Mouse (Mus musculus) mouse embryonic stem cell (cell line): ENCODE results near the gene Dynll2.

ENCODE experiments used
- in situ Hi-C, 2 experiments: fragments of 300-500 bp; cut with MboI; formaldehyde crosslinking; loops; 1 replicate in 1 of 2; 3 replicates in 1 of 2; pipeline ENCODE4 v1.14.3; 2019 to 2020; ENCODE audit warnings: low sequenced_read_pairs in 2 of 2, low pct_unique_long_range_greater_than_20kb in 1 of 2, mixed read lengths in 1 of 2; ENCODE audit not compliant: unreplicated experiment in 1 of 2

The Dynll2 gene

DNA sequence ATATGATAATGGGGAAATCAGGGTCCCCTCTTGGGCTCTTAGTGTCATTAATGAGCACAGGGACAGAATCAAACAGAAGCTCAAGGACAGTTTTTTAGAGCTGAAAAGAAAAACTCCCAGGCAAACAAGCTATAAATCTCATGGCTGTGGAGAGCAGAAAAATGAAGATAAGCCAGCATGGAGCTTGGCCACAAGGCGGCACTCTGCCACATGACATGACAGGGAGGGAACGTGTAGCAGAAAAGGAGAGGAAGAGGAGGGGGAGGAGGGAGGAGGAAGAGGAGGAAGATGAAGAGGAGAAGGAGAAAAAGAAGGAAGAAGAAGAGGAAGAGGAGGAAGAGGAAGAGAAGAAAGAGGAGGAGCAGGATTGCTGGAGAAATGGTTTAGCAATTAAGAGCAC, 37.3 kb downstream of the Dynll2 start:
- in situ Hi-C loops: no loop called here

DNA sequence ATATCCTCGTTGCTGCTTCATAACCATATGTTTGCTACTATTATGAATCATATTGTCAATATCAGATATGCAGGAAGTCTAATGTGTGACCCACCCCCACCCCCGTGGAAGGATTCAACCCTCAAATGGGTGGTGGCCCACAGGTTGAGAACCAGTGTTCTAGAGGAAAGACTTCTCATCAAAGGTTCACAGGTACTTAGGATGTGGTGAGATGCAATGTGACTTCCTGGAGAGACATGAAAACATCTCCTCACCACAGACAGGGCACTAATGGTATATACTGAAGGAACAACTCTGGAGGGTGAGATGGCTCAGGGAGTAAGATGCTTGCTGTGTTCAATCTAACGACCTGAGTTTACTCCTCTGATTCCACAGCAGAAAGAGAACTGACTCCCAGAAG, 51.9 kb downstream of the Dynll2 start:
- in situ Hi-C loops: no loop called here

DNA sequence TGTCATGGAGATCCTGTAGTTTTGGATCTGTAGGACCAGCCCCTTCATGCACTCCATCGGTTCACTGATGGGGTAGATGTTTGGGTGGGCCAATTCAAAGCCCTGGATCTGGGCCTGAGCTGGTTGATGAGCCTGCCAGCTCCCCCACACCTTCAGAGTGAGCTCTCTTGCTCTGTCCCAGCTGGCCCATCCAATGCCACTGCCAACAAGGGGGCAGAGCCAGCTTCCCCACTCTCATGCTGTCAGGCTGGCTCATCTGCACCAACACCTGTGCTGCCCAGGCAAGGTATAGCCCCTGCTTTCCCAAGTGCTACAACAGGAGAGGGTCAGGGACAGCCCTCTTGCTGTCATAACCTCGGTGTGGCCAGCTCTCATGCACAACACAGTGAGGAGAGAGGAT, 53.6 kb downstream of the Dynll2 start:
- in situ Hi-C loops: no loop called here

DNA sequence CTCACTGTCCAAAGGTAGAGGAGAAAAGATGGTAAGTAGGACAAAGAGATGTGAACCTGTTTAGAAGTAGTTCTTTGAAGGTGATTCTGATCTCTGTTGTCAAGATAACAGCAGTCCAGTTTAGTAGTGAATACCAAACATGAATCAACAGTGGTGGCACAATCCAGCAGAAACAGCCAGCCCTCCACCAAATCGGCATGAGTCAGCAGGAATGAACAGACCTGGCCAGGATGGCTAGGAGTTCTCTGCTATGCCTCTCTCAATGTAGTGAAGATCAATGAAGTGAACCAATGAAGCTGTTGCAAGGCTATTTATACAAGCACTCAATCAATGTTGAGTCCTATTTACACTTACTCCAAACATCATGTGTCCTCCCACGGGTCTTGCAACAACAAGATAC, 57.0 kb downstream of the Dynll2 start:
- in situ Hi-C loops: no loop called here
